Mouse (Mus musculus) layer of hippocampus, adult 6 months (tissue): ENCODE measurements around the gene Pdcd6ip. TPM values are rescaled to one million over a fixed set of nuclear protein-coding genes. Genes with fewer than 3 reads are reported as not detected.

Experiments used
- long read RNA-seq, 2 experiments: library from polyadenylated mRNA; unstranded; transcript quantifications; one replicate each; pipeline ENCODE4 v2.0.0; 2019 to 2020
- polyA plus RNA-seq: library from polyadenylated mRNA; unstranded; fragments of <200 nt; fragmentation: Nextera tagmentation; gene quantifications from 2 replicates; pipeline ENCODE4 v1.2.3, GENCODE M21; 2021

The Pdcd6ip gene
- polyA plus RNA-seq, result 25.1 and 28.5 TPM in 2 replicates
- long read RNA-seq, experiment 1, full-length matches to known transcripts, result 21 of 37 reads
- long read RNA-seq, experiment 1, partial matches to known transcripts, result 6 of 37 reads
- long read RNA-seq, experiment 1, other reads (novel, unspliced or antisense), result 10 of 37 reads
- long read RNA-seq, experiment 2, full-length matches to known transcripts, result 124 of 160 reads
- long read RNA-seq, experiment 2, partial matches to known transcripts, result 9 of 160 reads
- long read RNA-seq, experiment 2, other reads (novel, unspliced or antisense), result 27 of 160 reads

GRCm38 (mm10) chr9:113707481-113708360 lies at the start of gene Pdcd6ip:
Pdcd6ip (minus strand) TSS chr9:113708259.

GRCm38 (mm10) chr9:113741108-113741636 lies 33.1 kb upstream of the Pdcd6ip start, which contains the start of gene Clasp2:
Clasp2 (plus strand) TSS chr9:113741473.

Other genes starting within 250 kb of the Pdcd6ip start
- 121 and 124 TPM in 2 replicates for gene Clasp2, start 33.2 kb upstream of the Pdcd6ip start, polyA plus RNA-seq
- gene Ubp1, start 222.7 kb upstream of the Pdcd6ip start, polyA plus RNA-seq, result 3.2 and 3.9 TPM in 2 replicates